Mouse (Mus musculus): Measurements from ENCODE around the gene Gtpbp10. TPM values are rescaled to one million over a fixed set of nuclear protein-coding genes. Genes with fewer than 3 reads are reported as not detected.

The Gtpbp10 gene
- 1 to 10 TPM; 5.6 to 5.8 TPM for total RNA-seq (2021)
- long read RNA-seq, experiment 1, transcript Gtpbp10-202 (10 exons, 2,972 nt) = major isoform, 5 of 5 reads
- long read RNA-seq, experiment 1, partial matches to known transcripts = 0 of 5 reads
- long read RNA-seq, experiment 1, other reads (novel, unspliced or antisense) = 0 of 5 reads
- long read RNA-seq, experiment 2, partial matches to known transcripts = 0 of 2 reads
- long read RNA-seq, experiment 2, other reads (novel, unspliced or antisense) = 0 of 2 reads

DNA sequence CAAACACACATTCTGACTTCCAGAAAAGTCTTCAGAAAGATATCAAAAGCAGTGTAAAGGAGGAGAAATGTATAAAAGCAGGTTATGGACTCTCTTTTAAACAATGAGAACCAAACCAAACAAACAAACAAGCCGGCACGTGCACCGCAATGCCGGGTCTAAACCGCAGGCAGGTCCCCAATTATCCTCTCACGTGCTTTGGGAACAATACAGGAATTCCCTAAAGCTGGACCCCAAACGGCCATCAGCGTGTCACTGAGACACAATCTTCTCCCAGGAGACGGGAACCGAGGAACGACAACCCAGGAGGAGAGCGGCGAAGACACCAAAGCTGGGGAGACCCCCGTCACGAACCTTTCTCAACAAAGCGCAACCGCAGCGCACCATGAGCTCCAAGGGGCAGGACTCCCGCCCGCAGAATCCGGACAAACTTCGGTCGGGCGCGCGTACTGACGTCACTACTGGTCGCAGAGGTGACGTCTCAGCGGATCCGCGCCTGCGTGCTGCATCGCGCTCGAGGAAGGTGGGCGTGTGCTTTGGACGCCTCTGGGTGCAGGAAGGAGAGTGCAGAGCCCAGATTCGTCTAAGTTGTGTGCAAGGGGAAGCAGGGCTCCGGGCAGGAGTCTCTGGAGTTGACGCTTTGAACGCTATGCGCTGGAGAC, at the start of gene Gtpbp10:
Gtpbp10 (minus strand) TSS at position 460 of the 662 bp plus-strand sequence.
- intact Hi-C loops (cut with DNase I; ENCODE audit: low total_unique reads) = no loop called here
- DNase-seq = peak; percentile 93

DNA sequence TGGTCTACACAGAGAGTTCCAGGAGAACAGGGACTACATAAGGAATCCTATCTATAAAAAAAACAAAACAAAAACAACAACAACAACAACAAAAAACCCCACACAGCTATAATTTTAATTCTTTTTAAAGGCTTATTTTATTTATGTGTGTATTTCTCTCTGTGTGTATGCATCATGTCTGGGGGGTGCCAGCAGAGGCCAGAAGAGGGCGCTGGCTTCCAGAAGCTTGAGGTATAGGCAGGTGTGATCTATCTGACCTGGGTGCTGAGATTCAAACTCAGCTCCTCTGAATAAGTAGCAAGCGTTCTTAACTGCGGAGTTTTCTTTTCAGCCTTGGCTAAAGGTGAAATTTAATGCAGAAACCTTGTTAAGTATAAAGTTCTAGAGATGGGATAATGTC, 28.3 kb upstream of the Gtpbp10 start:
- no peak for DNase-seq
- intact Hi-C loops (cut with DNase I; ENCODE audit: low total_unique reads) = no loop called here

GRCm38 (mm10) chr5:5573749-5574317, 14.5 kb upstream of the Gtpbp10 start, which contains the start of gene Gm8773:
TSS of gene Gm8773 (plus strand) at chr5:5573799.
- peak; percentile 6 for DNase-seq
- intact Hi-C loops (cut with DNase I; ENCODE audit: low total_unique reads) = no loop called here

DNA sequence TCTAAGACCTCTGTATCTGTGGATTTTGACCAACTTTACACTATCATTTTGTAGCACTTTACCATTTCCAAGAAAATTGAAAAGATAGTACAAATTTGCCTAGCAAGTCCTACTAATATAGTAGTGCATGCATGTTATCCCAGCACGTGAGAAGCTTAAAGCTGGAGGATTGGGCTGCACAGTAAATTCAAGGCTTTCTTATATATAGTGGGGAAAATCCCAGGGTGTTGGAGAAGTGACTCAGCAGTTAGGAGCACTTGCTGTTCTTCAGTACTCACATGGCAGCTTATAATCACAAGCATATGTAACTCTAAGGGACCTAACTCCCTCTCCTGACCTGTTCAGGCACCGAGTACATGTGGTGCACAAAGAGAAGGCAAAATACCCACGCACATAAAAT, 3.1 kb upstream of the Gtpbp10 start:
- intact Hi-C loops (cut with DNase I; ENCODE audit: low total_unique reads) = no loop called here
- DNase-seq = no peak

DNA sequence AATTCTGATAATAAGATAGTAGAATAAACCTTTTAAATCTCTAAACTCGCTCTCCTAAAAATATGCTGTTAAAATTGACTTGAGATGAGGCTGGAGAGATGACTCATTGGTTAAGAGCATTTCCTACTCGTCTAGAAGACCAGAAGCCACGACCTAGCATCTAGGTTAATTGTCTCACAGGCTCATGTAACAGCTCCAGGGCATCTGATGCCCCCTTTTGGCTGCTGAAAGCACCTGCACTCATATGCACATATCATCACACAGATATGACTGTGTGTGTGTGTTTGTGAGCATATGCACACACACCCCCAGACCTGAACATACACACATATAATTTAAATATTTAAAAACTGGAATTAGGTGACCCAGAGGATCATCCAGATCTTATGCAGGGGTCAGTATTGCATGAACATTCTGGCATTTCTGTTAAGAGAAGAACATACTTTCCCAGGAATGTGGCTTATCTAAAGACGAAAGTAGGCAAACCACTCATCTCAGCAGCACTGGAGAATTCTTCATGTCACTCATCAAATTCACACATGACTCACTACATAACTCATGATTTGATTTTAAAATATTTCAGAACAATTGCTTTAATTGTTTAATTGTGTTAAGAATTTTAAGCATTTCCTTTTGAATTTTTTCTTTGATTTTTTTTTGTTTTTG, 1.8 kb upstream of the Gtpbp10 start:
- no peak for DNase-seq
- intact Hi-C loops (cut with DNase I; ENCODE audit: low total_unique reads) = no loop called here

GRCm38 (mm10) chr5:5559798-5560197, 460 bp upstream of the Gtpbp10 start:
- intact Hi-C loops (cut with DNase I; ENCODE audit: low total_unique reads) = no loop called here
- no peak for DNase-seq

- intact Hi-C loops (cut with DNase I; ENCODE audit: low total_unique reads) = no loop called here
- no peak for DNase-seq
These were observed 8.2 kb downstream of the Gtpbp10 start for GRCm38 (mm10) chr5:5551110-5551509.

- intact Hi-C loops (cut with DNase I; ENCODE audit: low total_unique reads) = no loop called here
- DNase-seq = no peak
These were observed 19.0 kb downstream of the Gtpbp10 start for GRCm38 (mm10) chr5:5540385-5540784.

GRCm38 (mm10) chr5:5539771-5540170, 19.6 kb downstream of the Gtpbp10 start:
- no peak for DNase-seq
- intact Hi-C loops (cut with DNase I; ENCODE audit: low total_unique reads) = no loop called here

- DNase-seq = no peak
- intact Hi-C loops (cut with DNase I; ENCODE audit: low total_unique reads) = no loop called here
These were observed 23.2 kb downstream of the Gtpbp10 start for GRCm38 (mm10) chr5:5536131-5536530.

DNA sequence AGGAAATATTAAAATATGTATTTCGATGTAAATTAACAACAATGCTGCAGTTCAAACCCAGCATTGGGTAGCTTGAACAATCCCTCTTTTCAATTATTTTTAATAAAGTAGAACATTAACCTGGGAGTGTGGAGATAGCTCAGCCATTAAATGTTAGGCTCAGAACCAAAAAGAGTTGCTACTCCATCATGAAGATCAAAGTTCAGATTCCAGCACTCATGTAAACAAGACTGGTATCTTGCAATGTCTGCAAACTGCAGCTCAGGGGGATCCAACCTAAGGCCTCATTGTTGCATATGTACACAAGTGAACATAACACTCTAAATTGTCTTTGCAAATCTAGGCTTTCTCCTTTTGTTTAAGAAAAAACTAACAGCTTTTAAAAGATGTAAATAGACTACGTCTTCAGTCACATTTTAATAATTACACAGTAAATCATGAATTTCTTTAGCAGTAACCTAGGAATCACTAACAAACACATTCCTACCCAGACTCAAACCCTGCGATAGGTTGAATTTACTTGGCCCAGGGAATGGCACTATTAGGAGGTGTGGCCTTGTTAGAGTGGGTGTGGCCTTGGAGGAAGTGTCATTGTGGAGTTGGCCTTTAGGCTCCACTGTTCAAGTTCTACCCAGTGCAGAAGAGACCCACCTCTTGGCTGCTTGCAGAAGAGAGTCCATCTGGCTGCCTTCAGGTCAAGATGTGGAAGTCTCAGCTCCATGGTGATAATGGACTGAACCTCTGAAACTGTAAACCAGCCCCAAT, 25.5 kb downstream of the Gtpbp10 start:
- intact Hi-C loops (cut with DNase I; ENCODE audit: low total_unique reads) = no loop called here
- no peak for DNase-seq

DNA sequence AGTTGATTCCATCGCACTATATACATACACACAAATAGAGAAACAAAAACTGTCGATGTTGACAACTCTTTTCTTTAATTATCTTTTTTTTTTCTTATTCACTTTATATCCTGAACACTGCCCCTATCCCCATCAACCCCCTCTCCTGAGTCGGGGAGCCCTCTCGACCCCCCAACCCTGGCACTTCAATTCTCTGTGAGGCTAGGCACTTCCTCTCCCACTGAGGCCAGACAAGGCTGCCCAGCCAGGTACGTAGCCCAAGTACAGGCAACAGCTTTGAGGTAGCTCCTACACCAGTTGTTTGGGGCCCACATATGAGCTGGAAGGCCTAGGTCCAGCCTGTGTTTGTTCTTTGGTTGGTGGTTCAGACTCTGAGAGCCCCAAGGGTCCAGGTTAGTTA, 43.9 kb downstream of the Gtpbp10 start:
- no peak for DNase-seq
- intact Hi-C loops (cut with DNase I; ENCODE audit: low total_unique reads) = no loop called here

- intact Hi-C loops (cut with DNase I; ENCODE audit: low total_unique reads) = no loop called here
These were observed 44.9 kb downstream of the Gtpbp10 start, which contains the start of gene Cldn12 for GRCm38 (mm10) chr5:5514196-5515076. TSS of gene Cldn12 (minus strand) at chr5:5514958.

GRCm38 (mm10) chr5:5511401-5511800, 47.9 kb downstream of the Gtpbp10 start:
- no peak for DNase-seq
- intact Hi-C loops (cut with DNase I; ENCODE audit: low total_unique reads) = no loop called here

More at GRCm38 (mm10) chr5:5514196-5515076, 44.9 kb downstream of the Gtpbp10 start, which contains the start of gene Cldn12:
- peak; percentile 98 for DNase-seq

DNA sequence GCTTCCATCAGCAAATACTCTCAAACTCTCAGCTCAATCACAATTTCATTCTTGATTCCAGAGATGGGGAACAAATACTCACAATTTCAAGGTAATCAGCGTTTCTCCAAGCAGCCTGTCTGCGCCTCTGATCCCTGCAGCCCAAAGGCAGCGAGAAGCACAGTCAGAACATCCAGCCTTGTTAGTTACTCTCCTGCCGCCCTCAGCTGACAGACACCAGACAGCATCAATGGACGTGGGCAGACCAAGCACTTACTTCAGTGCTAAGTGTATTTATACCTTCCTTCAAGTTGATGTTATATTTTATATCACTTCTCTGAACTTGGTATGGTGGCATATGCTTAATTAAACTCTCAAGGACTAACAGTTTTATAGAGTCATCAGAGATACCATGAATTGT, 48.3 kb downstream of the Gtpbp10 start:
- intact Hi-C loops (cut with DNase I; ENCODE audit: low total_unique reads) = no loop called here
- no peak for DNase-seq

DNA sequence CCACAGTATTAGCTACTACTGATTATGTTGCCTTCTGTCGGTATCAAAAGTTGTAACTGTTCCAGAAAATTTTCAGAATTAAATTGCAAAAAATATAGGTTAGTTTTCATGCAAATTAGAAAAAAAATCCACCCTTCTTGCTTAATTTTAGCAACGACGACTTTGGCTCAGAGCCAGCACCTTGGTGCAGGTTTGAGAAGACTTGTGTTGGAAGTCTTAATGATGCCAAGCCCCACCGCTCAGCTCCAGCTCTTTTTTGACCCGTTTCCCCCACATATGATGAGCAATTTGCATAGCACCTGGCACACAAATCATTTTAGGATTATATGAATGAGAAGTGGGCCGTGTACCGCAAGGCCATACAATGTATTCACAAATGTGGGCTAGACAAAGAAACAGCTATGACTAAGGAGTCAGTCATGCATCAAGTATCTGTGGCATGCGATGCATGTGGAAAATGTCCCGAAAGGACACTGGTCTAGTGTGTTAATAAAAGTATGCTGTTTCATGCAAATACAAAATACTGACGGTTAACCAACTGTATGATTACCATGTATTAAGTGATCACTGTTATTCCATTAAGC, 48.9 kb downstream of the Gtpbp10 start:
- intact Hi-C loops (cut with DNase I; ENCODE audit: low total_unique reads) = no loop called here

DNA sequence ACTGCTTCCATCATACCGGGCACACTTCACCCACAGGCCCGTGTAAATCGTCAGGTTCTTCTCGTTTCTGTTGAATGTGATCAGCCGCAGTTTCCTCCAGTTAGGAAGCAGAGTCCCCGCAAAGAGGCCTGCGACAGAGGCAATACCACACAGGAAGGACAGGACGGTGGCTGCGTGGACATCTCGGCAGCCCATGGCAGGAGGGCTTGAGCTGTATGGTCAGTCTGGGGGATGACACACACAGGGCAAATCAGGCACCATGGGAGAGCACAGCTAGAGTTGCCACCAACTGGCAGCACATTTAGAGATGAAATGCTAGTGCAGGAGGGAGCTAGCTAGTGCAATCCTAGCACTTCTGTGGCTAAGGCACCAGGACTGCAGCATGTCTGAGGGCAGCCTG, 51.1 kb downstream of the Gtpbp10 start:
- DNase-seq = no peak
- intact Hi-C loops (cut with DNase I; ENCODE audit: low total_unique reads) = no loop called here

More for the DNA sequence above, 48.9 kb downstream of the Gtpbp10 start:
- DNase-seq = no peak

DNA sequence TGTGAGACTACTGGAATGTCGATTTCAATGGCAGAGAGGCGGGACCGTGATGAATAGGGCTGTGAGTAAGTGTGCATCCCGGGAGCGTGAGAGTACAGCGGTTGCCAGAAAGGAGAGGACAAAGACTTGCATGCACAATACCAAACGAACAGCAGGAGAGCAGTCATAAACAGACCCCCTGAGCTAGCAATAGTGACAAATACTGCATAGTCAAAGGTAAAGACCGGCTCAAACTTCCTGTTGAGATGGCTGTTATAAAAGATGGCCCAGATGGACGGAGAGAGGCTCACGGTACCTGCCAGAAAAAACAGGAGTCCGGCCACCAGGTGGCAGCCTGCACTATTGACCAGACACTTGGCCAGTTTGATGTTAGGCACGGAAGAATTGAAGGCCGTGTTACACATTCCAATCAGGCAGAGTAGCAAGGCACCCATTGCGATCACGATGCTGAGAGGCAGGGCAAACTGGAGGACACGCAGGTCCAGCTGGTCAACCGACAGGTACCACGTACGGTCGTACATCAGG, 51.6 kb downstream of the Gtpbp10 start:
- DNase-seq = peak; percentile 61
- intact Hi-C loops (cut with DNase I; ENCODE audit: low total_unique reads) = no loop called here
